Mouse (Mus musculus): Measurements from ENCODE around the gene Gramd2. TPM values are rescaled to one million over a fixed set of nuclear protein-coding genes. Genes with fewer than 3 reads are reported as not detected.

Gramd2 gene
- total RNA-seq, 2 experiments from 2014 or later, result 0.09 to 0.18 TPM

DNA sequence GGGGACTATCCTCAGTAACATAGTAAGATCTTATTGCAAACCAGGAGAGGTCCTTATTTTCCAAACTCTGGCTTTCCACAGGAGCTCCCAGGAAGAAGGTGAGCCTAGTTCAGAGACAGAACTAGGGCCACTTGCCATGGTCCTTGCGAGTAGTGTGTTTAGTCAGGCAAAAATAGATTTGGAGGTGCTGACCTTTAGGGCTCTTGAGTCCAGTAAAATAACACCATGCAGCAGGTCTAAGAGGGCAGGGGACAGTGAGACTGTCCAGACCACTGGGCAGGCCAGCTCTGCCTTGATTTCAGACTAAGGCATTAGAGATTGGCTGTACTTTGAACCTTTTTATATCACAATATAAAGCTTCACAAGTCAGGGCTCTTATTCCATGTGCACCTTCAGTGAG lies 13.1 kb upstream of the Gramd2 start:
- no peak for DNase-seq
- intact Hi-C loops (cut with DNase I; ENCODE audit: low total_unique reads), result no loop called here

DNA sequence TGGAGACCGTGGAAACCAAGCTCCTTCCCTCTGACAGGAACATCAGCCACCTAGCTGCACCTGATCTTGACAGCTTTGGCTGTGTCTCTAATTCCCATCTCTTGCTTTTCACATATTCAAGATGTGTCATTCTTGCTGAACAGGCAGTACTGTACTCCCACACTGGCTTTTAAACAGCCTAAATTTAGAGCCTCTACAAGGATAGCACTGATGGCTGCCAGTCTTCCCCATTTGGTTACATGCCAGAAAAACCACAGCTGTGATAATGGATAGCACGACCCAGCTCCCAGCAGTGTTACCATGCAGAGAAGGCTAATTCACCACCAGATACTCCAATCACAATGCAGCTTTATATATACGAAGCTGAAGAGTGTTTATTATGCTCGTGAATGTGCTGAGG lies 12.7 kb upstream of the Gramd2 start:
- intact Hi-C loops (cut with DNase I; ENCODE audit: low total_unique reads), result no loop called here
- DNase-seq, result no peak

DNA sequence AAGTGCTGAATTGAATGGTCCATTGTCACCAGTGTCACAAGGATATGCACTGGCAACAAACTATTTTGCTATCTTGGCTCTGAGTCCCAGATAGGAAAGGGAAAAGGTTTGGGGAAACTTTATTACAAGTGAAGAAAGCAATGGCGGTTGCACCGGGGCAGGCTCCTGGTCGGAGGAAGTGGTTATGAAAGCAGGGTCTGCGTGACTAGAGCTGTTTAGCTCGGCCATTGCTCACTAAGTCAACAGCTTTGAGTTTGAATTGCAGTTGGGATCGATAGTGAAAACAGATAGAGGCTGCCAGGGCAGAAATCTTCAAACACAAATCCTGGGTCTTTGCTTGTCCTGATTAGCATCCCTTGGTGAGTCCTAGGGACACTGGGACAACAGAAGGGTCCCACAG lies 12.0 kb upstream of the Gramd2 start:
- no peak for DNase-seq
- intact Hi-C loops (cut with DNase I; ENCODE audit: low total_unique reads), result no loop called here

DNA sequence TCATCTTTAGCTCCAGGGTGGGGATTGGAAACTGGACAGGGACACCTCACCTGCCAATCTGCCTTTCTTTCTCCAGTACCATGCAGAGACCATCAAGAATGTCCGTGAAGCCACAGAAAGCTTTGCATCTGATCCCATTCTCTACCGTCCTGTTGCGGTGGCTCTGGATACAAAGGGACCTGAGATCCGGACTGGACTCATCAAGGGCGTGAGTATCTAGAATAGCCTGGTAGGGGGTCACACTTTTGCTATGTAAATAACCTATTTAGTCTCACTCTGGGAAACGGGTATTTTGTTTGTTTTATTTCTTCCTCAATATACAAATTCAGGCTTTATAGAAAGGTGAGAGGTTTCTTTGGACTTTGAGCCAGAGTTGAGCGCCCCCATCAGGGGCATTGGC lies 11.5 kb upstream of the Gramd2 start:
- no peak for DNase-seq
- intact Hi-C loops (cut with DNase I; ENCODE audit: low total_unique reads), result no loop called here

DNA sequence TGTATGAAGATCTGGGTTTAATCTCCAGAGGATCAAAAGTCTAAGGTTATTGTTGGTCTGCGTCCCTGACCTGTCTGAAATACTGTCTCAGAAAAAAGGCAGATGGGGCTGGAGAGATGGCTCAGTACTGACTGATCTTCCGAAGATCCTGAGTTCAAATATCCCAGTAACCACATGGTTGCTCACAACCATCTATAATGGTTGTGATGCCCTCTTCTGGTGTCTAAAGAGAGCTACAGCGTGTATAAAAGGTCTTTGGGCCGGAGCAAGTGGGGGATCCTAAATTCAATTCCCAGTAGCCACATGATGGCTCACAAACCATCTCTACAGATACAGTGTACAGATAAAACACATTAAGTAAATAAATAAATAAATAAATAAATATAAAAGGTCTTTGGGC lies 10.8 kb upstream of the Gramd2 start:
- no peak for DNase-seq
- intact Hi-C loops (cut with DNase I; ENCODE audit: low total_unique reads), result no loop called here

DNA sequence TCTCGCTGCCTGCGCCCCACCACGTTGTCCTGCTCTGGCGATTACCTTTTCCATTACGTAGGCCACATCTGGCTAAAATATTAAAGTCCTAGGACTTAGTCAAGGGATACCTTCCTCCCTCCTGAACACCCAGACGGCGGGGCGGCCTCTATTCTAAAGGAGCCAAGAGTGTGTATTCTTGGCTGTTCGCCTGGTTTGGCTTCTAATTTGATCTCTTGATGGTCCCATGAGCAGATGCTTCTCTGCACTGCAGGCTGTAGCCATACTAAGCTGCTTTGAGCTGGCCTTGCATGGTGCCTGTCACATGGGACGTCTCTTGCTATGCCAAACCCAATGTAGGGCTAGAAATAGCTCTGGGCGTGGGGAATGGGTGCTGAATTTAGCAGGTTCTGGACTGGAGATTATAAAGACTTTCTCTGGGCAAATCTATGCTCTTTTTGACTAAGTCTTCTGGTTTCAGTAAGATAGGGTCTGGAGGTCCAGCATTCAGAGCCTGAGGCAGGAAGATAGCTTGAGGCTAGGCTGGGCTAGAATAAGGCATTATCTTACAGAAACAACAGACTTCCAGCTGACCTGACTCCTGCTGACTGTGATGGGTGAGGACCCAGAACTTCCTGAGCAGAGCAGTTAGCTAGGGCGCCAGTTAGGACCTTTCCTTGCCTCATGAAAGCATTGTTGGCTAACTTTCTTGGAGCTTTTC lies 7.6 kb upstream of the Gramd2 start:
- peak; percentile 57 for DNase-seq
- intact Hi-C loops (cut with DNase I; ENCODE audit: low total_unique reads), result loop anchor here (10.0 kb wide), 1 partner anchor 48 kb away; no protein-coding TSS in a partner anchor

DNA sequence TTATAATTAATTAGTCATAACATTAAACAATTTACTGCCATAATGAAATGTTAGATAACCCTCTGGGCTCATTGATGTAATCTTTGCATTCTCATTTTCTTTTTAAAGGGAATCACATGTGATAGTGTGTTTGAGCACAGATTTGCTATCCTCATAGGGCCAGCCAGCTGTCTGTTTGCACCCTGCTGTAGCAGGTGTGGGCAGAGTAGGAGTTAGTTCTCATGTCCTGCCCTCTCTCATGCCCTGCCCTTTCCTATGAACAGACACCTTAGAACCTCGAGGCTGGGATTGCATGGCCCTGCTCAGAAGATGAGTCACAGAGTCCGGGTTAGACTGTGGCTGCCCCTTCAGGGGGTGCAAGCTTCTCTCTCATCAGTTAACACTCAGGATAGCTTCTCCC lies 6.5 kb upstream of the Gramd2 start:
- intact Hi-C loops (cut with DNase I; ENCODE audit: low total_unique reads), result loop anchor here (10.0 kb wide), 1 partner anchor 49 kb away; no protein-coding TSS in a partner anchor
- DNase-seq, result no peak

DNA sequence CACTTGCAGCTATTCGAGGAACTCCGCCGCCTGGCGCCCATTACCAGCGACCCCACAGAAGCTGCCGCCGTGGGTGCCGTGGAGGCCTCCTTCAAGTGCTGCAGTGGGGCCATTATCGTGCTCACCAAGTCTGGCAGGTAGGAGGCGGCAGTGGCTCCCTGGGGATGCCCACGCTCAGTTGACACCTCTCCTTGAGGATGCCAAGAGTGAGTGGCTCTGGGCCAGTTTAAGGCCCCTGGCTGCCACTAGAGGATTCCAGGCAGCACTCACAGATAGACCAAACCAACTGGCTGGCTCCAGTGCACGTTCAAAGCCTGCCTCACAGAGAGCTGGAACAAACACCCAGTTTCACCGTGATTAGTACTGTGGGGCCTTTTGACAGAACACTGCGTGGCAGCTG lies 4.3 kb upstream of the Gramd2 start:
- intact Hi-C loops (cut with DNase I; ENCODE audit: low total_unique reads), result loop anchor here (10.0 kb wide), 1 partner anchor 51 kb away; no protein-coding TSS in a partner anchor
- DNase-seq, result peak; percentile 58

DNA sequence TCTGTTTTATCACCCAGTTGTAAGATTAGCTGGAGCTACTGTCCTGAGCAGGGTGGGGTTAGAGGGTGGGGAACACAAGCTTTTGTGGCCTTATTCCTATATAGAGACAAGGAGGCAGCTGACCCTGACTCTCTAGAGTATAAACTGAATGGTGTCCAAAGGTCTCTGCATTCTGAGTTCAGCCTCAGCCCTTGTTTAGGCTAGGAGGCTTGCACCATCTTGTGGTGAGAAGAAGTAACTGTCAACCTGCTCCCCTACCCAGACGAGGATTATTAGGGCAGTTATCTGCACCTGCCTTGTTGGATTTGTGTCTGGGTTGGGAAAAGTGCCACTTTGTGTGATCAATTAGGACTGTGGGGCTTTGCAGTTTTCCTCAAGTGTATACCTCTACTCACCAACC lies 1.6 kb upstream of the Gramd2 start:
- no peak for DNase-seq
- intact Hi-C loops (cut with DNase I; ENCODE audit: low total_unique reads), result loop anchor here (10.0 kb wide), 1 partner anchor 54 kb away; no protein-coding TSS in a partner anchor

DNA sequence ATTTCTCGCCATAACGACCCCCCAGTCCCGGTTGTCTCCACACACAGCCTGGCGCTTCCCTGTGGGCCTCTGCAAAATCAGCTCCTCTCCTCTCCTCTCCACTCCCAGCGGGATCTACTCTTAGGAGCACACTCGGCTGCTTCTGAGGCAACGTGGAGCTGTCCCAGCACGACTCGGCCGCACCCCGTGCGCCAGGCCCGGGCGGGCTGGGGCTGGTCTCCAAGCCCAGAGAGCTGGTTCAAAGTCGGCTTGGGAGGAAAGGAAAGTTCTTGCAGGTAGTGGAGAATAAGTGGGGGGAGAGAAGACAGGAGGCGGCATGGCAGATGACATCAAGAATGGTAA lies 561 bp downstream of the Gramd2 start:
- DNase-seq, result no peak
- intact Hi-C loops (cut with DNase I; ENCODE audit: low total_unique reads), result no loop called here

DNA sequence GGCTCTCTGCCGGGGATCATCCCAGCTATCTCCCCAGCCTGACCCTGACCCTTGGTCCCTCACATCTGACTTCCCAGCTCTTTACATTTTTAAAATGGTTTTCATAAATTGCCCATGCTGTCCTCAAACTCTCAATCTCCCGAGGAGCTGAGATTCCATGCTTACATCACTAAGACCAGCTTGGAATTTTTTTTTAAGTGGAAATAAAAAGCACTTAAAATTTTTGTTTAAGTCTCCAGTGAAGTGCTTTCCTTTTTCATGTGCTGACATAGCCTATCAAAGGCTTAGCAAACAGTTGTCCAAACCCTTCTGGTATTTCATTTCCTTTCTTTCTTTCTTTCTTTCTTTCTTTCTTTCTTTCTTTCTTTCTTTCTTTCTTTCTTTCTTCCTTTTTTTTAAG lies 4.1 kb downstream of the Gramd2 start:
- no peak for DNase-seq
- intact Hi-C loops (cut with DNase I; ENCODE audit: low total_unique reads), result no loop called here

DNA sequence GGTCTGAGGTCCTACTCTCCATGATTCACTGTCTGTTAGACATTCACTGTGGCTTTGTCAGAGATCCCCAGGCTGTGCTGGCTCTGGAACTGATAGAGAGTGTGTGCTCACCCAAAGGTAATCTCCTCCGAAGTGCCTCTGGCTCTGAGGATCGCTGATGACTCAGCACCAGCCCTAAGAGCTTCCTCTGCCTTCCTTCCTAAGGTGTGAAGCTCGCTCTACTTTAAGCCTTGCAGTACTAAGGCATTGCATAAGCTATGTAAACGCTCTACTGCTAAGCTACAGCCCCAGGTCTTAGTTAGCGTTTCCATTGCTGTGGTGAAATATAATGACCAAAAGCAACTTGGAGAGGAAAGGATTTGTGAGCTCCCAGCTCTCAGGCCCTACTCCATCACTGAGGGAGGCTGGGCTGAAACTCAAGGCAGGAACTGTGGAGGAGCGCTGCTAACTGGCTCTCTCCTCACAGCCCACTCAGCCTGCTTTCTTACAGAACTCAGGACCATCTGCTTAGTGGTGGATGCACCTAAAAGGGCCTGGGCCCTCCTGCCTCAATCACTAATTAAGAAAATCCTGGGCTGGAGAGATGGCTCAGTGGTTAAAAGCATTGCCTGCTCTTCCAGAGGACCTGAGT lies 7.6 kb downstream of the Gramd2 start:
- intact Hi-C loops (cut with DNase I; ENCODE audit: low total_unique reads), result no loop called here
- DNase-seq, result no peak

DNA sequence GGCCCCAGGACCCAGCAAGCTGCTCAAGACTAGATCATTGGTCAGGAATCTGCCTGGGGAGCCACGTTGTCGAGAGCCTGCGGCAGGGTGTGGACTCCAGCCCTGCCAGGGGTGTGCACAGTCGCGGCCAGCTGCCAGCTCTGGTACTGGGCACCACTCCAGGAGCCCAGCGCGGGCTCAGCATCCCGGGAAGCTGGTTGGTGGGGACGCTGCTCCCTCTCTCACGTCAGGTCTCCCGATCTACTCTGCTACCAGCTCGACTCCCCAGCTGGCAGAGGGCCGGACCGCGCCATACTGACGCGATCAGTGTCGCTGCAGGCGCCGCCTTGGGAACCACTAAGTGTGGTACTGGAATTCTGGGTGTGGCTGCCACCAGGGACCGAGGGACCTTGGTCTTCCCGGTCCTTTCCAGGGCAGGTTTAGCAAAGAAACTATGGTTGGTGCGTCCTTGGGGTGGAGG lies 11.7 kb downstream of the Gramd2 start:
- intact Hi-C loops (cut with DNase I; ENCODE audit: low total_unique reads), result no loop called here
- DNase-seq, result peak; percentile 80

DNA sequence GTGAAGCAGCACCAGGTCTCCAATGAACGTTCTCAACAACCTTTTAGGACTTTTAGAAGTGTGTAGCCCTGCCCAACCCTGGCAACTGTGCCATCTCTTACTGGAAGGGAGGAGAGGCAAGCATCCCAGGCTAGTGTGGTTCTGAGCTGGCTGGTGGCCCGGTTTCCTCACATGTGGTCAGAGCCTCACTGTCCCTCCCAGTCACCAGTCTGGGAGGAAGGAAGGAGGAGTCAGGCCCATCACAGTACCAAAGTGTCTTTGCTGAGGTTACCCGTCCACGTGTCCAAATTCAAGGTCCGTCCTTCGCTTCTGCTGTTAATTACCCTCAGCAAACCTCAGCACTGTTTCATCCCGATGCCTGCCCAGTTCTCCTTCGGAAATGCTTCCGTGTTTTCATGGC lies 12.2 kb downstream of the Gramd2 start:
- intact Hi-C loops (cut with DNase I; ENCODE audit: low total_unique reads), result no loop called here
- peak; percentile 63 for DNase-seq

DNA sequence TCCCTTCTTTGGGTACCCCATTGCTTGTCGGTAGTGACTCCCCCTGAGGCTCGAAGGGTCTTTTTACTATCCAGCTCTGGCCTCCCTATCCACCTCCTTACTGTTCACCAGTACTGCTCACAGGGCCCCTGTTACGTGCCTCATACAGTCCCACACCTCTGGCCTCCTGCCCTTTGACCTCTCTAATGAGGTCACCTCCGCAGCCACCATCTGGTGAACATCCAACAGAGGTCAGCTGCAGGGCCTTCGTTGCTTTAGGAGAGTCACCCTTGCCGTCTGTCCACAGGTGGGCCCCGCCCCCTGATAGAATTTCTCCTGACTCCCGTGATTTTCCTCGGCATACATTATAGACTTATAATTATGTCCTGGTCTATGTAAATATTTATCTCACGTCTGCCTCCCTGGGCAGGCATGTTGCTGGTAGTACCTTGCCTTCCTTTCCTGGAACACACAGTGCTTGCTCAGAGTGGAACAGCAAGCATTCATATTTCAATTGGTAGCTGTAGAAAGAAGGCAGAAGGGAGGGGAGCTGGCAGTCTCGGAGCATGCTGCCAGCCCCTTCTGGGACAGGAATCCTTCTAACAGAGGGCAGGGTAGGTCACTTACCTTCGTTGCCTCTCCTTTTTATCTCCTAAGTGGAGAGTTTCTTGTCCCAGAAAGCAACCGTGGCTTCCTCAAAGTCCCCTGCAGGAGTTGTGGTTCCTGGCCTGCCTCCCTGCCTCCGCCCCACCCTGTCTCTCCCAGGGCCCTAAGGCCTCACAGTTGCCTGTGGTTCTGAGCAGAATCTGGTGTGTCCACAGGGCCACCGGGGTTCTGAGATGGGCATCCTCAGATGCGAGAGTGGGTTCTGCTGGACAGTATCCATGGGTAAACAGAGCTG lies 14.9 kb downstream of the Gramd2 start:
- intact Hi-C loops (cut with DNase I; ENCODE audit: low total_unique reads), result no loop called here
- DNase-seq, result peak; percentile 19

DNA sequence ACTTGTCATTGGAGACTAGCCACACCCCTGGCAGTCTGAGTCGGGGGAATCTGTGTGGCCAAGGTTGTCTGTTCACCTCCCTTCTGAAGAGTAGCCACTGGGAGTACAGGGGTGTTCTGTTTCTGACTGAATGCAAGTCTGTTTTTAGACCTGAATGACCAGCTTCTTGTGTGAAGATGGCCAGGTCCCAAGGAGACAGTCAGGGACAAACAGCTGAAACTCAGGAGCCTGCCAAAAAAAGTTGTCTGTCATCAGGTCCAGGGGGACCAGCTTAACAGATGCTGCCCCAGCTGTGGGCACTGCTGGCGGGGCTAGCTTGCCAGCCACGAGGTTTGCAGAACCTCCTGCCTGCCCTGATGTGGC lies 15.5 kb downstream of the Gramd2 start:
- no peak for DNase-seq
- intact Hi-C loops (cut with DNase I; ENCODE audit: low total_unique reads), result no loop called here

DNA sequence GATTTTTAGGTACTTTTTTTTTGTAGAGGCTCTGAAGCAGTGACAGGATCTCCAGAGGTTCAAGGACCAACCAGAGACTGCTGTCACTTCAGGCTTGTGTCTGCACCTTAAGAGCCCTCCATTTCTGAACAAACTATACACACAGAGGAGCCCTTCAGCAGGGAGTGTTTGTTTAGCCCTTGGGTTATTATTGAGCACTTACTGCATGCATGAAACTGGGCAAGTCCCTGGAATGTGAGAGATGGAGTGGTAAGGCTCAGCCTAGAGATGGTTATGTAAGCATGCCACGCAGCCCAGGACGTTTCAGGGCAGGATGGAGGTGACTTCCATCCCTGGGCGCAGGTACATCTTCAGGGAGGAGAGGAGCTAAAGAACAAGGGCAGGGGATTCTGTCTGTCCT lies 16.4 kb downstream of the Gramd2 start:
- no peak for DNase-seq
- intact Hi-C loops (cut with DNase I; ENCODE audit: low total_unique reads), result no loop called here

DNA sequence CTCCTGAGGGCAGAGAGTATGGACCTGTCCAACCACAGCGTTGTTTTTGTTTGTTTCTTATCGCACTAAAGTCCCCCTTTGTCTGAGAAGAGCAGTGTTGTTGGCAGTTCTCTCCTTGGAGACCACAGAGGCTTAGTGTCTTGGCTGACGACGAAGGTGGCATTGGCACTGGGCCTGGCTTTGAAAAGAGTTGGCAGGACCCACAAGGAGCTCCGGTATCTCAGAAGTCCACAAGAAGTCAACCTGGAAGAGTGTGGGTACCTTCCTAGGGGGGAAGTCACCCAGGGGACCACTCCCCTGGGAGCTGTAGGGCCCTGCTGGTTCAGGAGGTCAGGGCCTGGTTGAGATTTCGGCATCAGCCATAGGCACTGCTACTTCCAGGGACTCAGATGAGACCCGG lies 21.1 kb downstream of the Gramd2 start:
- no peak for DNase-seq
- intact Hi-C loops (cut with DNase I; ENCODE audit: low total_unique reads), result no loop called here

DNA sequence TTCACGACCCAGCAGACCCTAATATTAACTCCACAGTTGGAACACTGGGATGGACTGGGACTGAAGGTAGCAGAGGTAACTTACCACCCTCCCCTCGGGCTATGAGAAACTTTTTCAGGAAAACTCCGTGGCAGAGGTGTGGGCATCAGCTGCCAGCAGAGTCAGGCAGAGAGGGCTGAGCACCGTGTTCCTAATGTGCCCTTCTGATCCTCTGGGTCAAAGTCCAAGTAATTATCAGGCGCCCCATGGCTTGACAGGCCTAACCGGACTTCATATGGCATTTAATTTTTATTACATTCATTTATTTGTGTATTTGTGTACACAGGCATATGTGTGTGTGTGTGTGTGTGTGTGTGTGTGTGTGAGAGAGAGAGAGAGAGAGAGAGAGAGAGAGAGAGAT lies 23.2 kb downstream of the Gramd2 start:
- intact Hi-C loops (cut with DNase I; ENCODE audit: low total_unique reads), result no loop called here
- DNase-seq, result no peak
